Mouse (Mus musculus) lung, postnatal 0 days (tissue): Measurements from ENCODE around the gene Hoxa1. TPM values are rescaled to one million over a fixed set of nuclear protein-coding genes. Genes with fewer than 3 reads are reported as not detected.
A peak's percentile ranks its signal among the peaks of the same experiment; 100 is the strongest.

Experiments used
- ATAC-seq: fragments of 200-750 bp; cut with Nextera tagmentation; 2 replicates; pipeline ENCODE4 v1.8.0; 2017; ENCODE audit warnings: moderate library complexity
- DNase-seq: peaks from one replicate; pipeline ENCODE4 v3.0.0-alpha.2; 2016; ENCODE audit warnings: low spot score
- H3K27ac ChIP-seq: fragments of 300-500 bp; sonication (generic); 2 replicates; pipeline ENCODE4 v1.5.1; 2014; ENCODE audit warnings: antibody characterized with exemption, mild to moderate bottlenecking, low read length, mixed read lengths
- H3K27me3 ChIP-seq: fragments of 300-500 bp; sonication (generic); replicated peaks from 2 replicates; pipeline ENCODE4 v1.6.1; 2014; ENCODE audit warnings: low read length, mixed read lengths; ENCODE audit not compliant: insufficient read depth
- H3K36me3 ChIP-seq: fragments of 300-500 bp; sonication (generic); 2 replicates; pipeline ENCODE4 v1.6.1; 2014; ENCODE audit warnings: low read length, mixed read lengths; ENCODE audit not compliant: insufficient read depth
- H3K4me1 ChIP-seq: fragments of 300-500 bp; sonication (generic); 2 replicates; pipeline ENCODE4 v1.6.1; 2014; ENCODE audit warnings: antibody characterized with exemption, low read depth, low read length, mixed read lengths; ENCODE audit not compliant: insufficient read depth
- H3K4me2 ChIP-seq: fragments of 300-500 bp; sonication (generic); replicated peaks from 2 replicates; pipeline ENCODE4 v1.6.1; 2014; ENCODE audit warnings: low read depth, mild to moderate bottlenecking, low read length, moderate library complexity, mixed read lengths
- H3K4me3 ChIP-seq: fragments of 300-500 bp; sonication (generic); 2 replicates; pipeline ENCODE4 v1.5.1; 2014; ENCODE audit warnings: low read depth, low read length
- H3K9ac ChIP-seq: fragments of 300-500 bp; sonication (generic); replicated peaks from 2 replicates; pipeline ENCODE4 v1.6.1; 2014; ENCODE audit warnings: low read depth, mild to moderate bottlenecking
- H3K9me3 ChIP-seq: fragments of 300-500 bp; sonication (generic); 2 replicates; pipeline ENCODE4 v1.6.1; 2016; ENCODE audit warnings: low read length, mixed read lengths
- CTCF ChIP-seq: IDR thresholded peaks from 2 replicates; pipeline ENCODE4 v1.5.1; 2016; ENCODE audit warnings: antibody characterized with exemption, mild to moderate bottlenecking
- EP300 ChIP-seq: IDR thresholded peaks from 2 replicates; pipeline ENCODE4 v1.6.1; 2016; ENCODE audit warnings: antibody characterized with exemption, mild to moderate bottlenecking, control low read depth
- WGBS: fragments of 180-500 bp; shearing (Covaris S2); extraction: QIAGEN DNeasy Blood & Tissue Kit; methylation state at CpG from one replicate; pipeline ENCODE4 v1.1.7; 2014; 5-methylcytosine and 5-hydroxymethylcytosine counted together
- polyA plus RNA-seq: library from polyadenylated mRNA; unstranded; fragments of >200 nt; fragmentation: Nextera tagmentation; extraction: Ambion mirVana; gene quantifications from 2 replicates; pipeline ENCODE4 v1.2.1, GENCODE M21; 2015

Gene Hoxa1
- polyA plus RNA-seq, 1 experiment from 2014 or later, result 1.0 TPM

GRCm38 (mm10) chr6:52163366-52164031 lies 5.4 kb upstream of the Hoxa1 start:
- Histone ChIP-seq H3K27me3 (peaks cover 6% of the 10 kb centered on the region; the same call in 1 of the 2 replicates), H3K9me3 (no peaks in the 10 kb centered on the region), H3K9ac (peak overlapping the region; percentile 50), H3K4me3 (peak overlapping the region; percentile 54), H3K4me1 (0 out of 2 replicates have a peak, but pooled peaks cover 5% of the 10 kb centered on the region), H3K36me3 (no peaks in the 10 kb centered on the region), H3K27ac (peak overlapping the region; percentile 79), H3K4me2 (peak overlapping the region; percentile 70)
- WGBS, result 2% methylated on average over 17 of the region's 17 CpGs
- DNase-seq (peak; percentile 88), ATAC-seq (peak; percentile 22)
- TF ChIP-seq CTCF, result no peak
- TF ChIP-seq EP300, result 0 out of 2 replicates have a peak, but pooled peaks have one; percentile 38

GRCm38 (mm10) chr6:52162611-52163365 lies 4.7 kb upstream of the Hoxa1 start:
- Histone ChIP-seq H3K4me3 (peak overlapping the region; percentile 54), H3K27me3 (peaks cover 8% of the 10 kb centered on the region; the same call in 1 of the 2 replicates), H3K27ac (peak overlapping the region; percentile 79), H3K9ac (peak overlapping the region; percentile 50), H3K9me3 (no peaks in the 10 kb centered on the region), H3K4me1 (0 out of 2 replicates have a peak, but pooled peaks cover 4% of the 10 kb centered on the region), H3K36me3 (no peaks in the 10 kb centered on the region), H3K4me2 (peak overlapping the region; percentile 70)
- no peak for TF ChIP-seq CTCF
- TF ChIP-seq EP300, result no peak
- 14% methylated on average over 14 of the region's 14 CpGs for WGBS
- ATAC-seq (no peak), DNase-seq (peak; percentile 23)

GRCm38 (mm10) chr6:52162093-52162380 lies 3.9 kb upstream of the Hoxa1 start:
- Histone ChIP-seq H3K9me3 (no peaks in the 10 kb centered on the region), H3K4me1 (0 out of 2 replicates have a peak, but pooled peaks cover 4% of the 10 kb centered on the region), H3K4me2 (peak overlapping the region; percentile 36; the same call in 1 of the 2 replicates), H3K27ac (peak overlapping the region; percentile 66), H3K4me3 (no peak overlapping the region), H3K36me3 (no peaks in the 10 kb centered on the region), H3K27me3 (peaks cover 16% of the 10 kb centered on the region; the same call in 1 of the 2 replicates), H3K9ac (no peak overlapping the region)
- no peak for ATAC-seq
- WGBS, result 0% methylated on average over 1 of the region's 1 CpGs
- TF ChIP-seq CTCF (no peak), EP300 (no peak)
- DNase-seq, result peak; percentile 54

- ATAC-seq (no peak), DNase-seq (peak; percentile 49)
- Histone ChIP-seq H3K9ac (no peak overlapping the region), H3K36me3 (no peaks in the 10 kb centered on the region), H3K4me2 (peak overlapping the region; percentile 79), H3K9me3 (no peaks in the 10 kb centered on the region), H3K27ac (peak overlapping the region; percentile 93), H3K4me3 (peak overlapping the region; percentile 69), H3K4me1 (0 out of 2 replicates have a peak, but pooled peaks cover 4% of the 10 kb centered on the region), H3K27me3 (peaks cover 20% of the 10 kb centered on the region; the same call in 1 of the 2 replicates)
- WGBS, result 10% methylated on average over 8 of the region's 8 CpGs
- TF ChIP-seq EP300, result no peak
Observed at GRCm38 (mm10) chr6:52161336-52162092, 3.4 kb upstream of the Hoxa1 start.

- peak overlapping the region; percentile 93 for H3K27ac ChIP-seq
- H3K27me3 ChIP-seq, result peaks cover 26% of the 10 kb centered on the region; the same call in 1 of the 2 replicates
- H3K4me1 ChIP-seq, result 0 out of 2 replicates have a peak, but pooled peaks cover 4% of the 10 kb centered on the region
- H3K9ac ChIP-seq, result peak overlapping the region; percentile 34; the same call in 1 of the 2 replicates
- H3K36me3 ChIP-seq, result no peaks in the 10 kb centered on the region
- H3K4me2 ChIP-seq, result peak overlapping the region; percentile 79
- 5% methylated on average over 30 of the region's 30 CpGs for WGBS
- TF ChIP-seq CTCF (no peak), EP300 (peak; percentile 65)
- DNase-seq (peak; percentile 87), ATAC-seq (peak; percentile 5; the same call in 1 of the 2 replicates)
- H3K9me3 ChIP-seq, result no peaks in the 10 kb centered on the region
- peak overlapping the region; percentile 69 for H3K4me3 ChIP-seq
Observed at GRCm38 (mm10) chr6:52160511-52161335, 2.6 kb upstream of the Hoxa1 start.
